Mouse (Mus musculus) stomach, adult 2 months (tissue): ENCODE results near the gene Asrgl1. TPM values are rescaled to one million over a fixed set of nuclear protein-coding genes. Genes with fewer than 3 reads are reported as not detected.

Source experiments
- polyA plus RNA-seq: library from polyadenylated mRNA; depleted of rRNA; stranded (reverse); fragments of >200 nt; gene quantifications from 2 replicates; pipeline ENCODE4 v1.2.3, GENCODE M21; 2012; rRNA removed

The Asrgl1 gene
- polyA plus RNA-seq, result 0.17 and 0.30 TPM in 2 replicates

GRCm38 (mm10) chr19:9135512-9136331 lies at the start of gene Asrgl1:
Asrgl1 (minus strand) TSS chr19:9135636.

DNA sequence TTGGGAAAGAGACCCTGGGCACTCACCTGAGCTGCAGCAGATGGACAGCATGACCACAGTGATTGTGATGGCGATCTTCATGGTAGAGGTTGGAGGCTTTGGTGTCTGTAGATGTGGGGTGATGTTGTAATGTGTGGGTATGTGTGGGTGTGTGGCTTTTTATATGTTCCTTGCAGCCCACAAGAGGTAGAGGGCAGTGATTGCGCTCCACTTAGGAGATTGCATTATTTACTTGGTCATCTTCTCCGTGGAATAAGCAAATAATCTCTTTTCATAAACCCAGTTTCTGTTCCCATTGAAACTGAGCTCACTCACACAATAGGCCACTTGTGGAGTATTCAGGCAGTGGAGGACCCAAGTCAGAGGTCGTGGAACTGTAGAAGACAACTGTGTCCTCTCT lies 47.6 kb downstream of the Asrgl1 start, which contains the start of gene Scgb1a1:
Gene Scgb1a1 (minus strand): TSS at position 138 of the 400 bp plus-strand sequence.

Other genes with a start within 250 kb of the Asrgl1 start
- 2.3 and 2.6 TPM in 2 replicates for gene 1810009A15Rik, start 246.8 kb downstream of the Asrgl1 start, polyA plus RNA-seq
- 0.21 TPM in 1 of 2 replicates, not detected in the other for gene Gm49416, start 246.7 kb downstream of the Asrgl1 start, polyA plus RNA-seq
- 12.8 and 15.7 TPM in 2 replicates for gene Ints5, start 242.6 kb downstream of the Asrgl1 start, polyA plus RNA-seq
- gene Ganab, start 237.6 kb downstream of the Asrgl1 start, polyA plus RNA-seq, result 23.0 and 34.6 TPM in 2 replicates
- 51.9 and 68.6 TPM in 2 replicates for gene B3gat3, start 215.3 kb downstream of the Asrgl1 start, polyA plus RNA-seq
- gene Rom1, start 206.3 kb downstream of the Asrgl1 start, polyA plus RNA-seq, result 10.0 and 15.1 TPM in 2 replicates
- 27.6 and 30.6 TPM in 2 replicates for gene Eml3, start 206.1 kb downstream of the Asrgl1 start, polyA plus RNA-seq
- 7.1 and 8.7 TPM in 2 replicates for gene Mta2, start 193.8 kb downstream of the Asrgl1 start, polyA plus RNA-seq
- 6.5 and 9.3 TPM in 2 replicates for gene Tut1, start 181.8 kb downstream of the Asrgl1 start, polyA plus RNA-seq
- 33.9 and 55.8 TPM in 2 replicates for gene Eef1g, start 168.6 kb downstream of the Asrgl1 start, polyA plus RNA-seq
- 6.4 and 12.5 TPM in 2 replicates for gene Ahnak, start 146.4 kb downstream of the Asrgl1 start, polyA plus RNA-seq
- gene Scgb1a1, start 47.7 kb downstream of the Asrgl1 start, polyA plus RNA-seq, result 24.1 and 42.4 TPM in 2 replicates